Mouse (Mus musculus) gastrocnemius, adult 8-10 months (tissue): Measurements from ENCODE around the gene Smok2a. TPM values are rescaled to one million over a fixed set of nuclear protein-coding genes. Genes with fewer than 3 reads are reported as not detected.
"Not testable (repeated sequence)": the region's sequence is repeated elsewhere in the genome, so short reads cannot be mapped to it uniquely, and the experiment has no call there.

Experiments used
- DNase-seq, 2 experiments: peaks; one replicate each; pipeline ENCODE4 v3.0.0; 2022; ENCODE audit warnings: low spot score in 2 of 2
- total RNA-seq, 4 experiments: library from RNA; stranded (reverse); gene quantifications; 2 replicates each; pipeline ENCODE4 v1.2.4; 2022

Gene Smok2a
- total RNA-seq, 4 experiments from 2014 or later: not detected

DNA sequence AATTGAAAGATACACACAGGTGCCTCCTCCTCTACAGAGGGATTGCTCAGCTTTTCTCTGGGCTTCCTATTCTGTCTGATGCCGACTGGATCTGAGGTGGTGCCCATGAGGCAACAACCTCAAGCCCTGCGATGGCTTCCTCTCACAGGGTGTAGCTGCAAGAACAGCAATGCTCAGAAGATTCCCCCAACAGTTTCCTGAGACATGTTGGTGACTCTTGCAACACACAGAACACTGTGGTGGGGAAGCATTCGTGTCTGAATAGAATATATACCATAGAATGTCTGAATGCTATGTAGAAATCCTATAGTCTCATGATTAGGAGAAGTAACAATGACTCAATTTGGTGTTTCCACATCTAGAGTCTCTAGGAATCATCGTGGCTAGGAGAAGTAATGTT is 6.8 kb upstream of the Smok2a start:
- no peak for DNase-seq

DNA sequence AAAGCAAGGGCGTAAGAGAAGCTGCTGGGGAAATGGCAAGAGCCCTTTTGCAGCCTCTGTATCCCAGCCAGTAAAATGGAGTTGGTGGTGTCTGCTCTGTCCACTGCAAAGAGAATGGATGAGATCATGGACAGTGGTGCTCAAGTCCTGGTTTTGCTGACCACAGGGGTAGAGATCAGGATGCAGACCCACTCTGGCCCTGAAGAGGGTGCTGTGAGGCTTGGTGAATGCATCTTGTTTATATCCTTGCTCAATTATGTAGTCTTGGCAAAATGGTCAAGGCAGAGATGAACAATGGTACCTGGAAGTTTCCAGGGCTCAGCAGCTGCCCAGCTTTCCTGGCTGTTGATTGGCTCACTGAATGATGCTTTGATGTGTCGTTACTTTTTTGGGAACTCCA is 5.4 kb upstream of the Smok2a start:
- no peak for DNase-seq

DNA sequence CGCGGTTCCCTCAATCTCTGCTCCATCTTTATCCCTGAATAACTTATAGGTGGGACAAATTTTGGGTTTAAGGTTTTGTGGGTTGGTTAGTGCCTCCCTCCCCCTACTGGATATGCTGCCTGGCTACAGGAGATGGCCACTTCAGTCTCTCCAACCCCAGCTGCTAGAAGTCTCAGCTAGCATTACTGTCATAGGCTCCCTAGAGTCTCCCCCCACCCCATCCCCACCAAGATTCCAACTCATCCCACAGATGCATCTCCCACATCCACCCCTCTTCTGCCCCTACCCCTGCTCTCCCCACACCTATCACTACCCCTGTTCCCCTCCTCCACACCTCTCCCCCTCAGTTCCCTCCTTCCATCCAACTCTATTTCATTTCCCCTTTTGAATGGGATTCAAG is 933 bp downstream of the Smok2a start:
- DNase-seq: not testable (repeated sequence)

DNA sequence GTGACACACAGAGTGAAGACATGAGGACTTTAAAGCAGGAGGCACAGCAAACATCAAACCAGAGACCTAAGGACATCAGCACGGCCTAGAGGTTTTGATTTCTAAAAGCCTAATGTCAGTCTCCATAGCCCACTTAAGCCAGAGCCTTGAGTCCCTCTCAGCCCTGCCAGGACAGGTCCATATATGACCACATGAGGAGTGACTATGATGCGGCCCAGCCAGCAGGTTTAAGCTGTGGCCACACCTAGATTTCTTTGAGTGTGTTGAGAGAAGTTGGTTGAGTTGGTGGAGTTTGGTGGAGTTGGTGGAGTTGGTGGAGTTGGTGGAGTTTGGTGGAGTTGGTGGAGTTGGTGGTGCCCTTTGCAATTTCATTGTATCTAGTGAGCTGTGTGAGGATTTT is 9.0 kb downstream of the Smok2a start, which contains the start of gene Smok2b:
Gene Smok2b (plus strand): TSS at position 301 of the 400 bp plus-strand sequence.
- DNase-seq: not testable (repeated sequence)

DNA sequence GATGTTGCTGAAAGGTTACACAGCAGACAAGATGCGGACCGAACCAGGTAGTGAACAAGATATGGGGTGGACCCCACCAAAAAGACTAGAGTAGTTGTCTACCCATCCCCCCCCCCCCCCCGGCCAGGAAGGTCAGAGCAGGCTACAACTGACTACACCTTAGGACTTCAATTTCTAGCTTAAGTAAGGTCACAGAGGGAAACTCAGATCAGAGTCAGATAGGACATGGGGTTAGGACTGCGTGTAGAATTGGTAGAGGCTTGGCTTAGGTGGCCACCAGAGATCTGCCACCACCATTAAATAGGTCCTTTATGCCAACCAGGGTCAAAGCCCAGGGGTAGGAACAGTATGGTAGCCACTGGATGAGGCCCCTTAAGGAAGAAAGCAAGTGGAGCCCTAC is 18.5 kb downstream of the Smok2a start:
- not testable (repeated sequence) for DNase-seq

DNA sequence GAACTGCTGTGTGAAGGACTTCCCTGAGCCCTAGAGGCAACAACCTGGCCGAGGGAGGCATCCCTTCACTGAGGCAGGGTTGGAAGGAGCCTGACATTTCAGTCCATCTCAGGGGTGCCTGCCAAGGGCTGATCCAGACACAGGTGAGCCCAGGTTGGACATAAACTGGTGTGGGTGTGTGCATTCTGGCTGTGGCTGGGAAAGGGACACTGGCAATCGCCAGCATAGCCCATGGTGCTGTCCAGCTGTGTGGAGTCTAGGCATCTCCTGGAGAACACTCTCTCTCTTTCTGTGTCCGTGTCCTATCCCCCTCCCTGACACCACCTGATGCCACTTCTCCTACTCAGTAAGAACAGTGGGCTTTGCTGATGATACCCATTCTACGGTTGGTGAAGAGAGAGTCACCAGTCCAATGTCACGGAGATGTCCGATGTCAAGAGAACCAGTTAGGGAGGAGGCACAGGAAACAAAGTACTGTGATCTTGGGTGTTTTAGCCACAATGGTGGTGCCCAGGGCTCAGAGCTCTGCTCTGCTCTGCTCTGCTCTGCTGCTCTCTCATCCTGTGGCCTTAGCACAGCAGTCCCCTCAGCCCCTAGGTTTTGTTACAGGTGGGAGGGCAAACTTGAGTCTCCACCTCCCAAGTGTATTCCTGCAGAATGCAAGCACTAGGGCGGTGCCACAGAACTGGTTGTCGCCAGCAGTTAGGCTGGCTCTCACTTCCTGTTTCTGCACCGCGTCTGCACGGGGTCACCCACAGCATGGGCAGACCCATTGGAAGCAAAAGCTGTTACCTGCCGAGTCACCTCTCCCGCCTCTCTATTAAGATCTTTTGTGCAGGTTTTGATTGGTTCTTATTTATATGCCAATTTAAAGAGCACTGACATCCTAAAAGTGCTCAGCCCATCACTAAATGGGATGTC is 20.1 kb downstream of the Smok2a start:
- not testable (repeated sequence) for DNase-seq

DNA sequence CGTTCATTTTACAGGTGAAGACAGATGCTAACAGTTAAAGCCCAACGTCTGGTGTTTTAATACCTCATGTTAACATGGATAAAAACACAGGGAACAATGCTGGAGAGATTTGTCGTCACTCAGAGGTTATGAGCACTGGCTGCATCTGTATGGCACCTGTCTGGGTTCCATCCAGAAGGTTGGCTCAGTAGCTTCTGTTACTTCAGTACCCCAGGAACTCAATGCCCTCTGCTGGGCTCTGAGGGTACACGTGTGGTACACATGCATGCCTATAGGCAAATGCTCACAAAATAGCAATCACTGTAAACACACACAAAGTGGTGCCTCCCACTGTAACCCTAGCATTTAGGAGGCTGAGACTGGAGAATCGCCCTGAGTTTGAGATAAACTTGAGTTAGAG is 33.8 kb downstream of the Smok2a start:
- DNase-seq: not testable (repeated sequence)

Other genes starting within 250 kb of the Smok2a start
- gene Wtap, start 227.0 kb upstream of the Smok2a start, total RNA-seq: 10 to 100 TPM; 22.5 to 28.0 (median 26.2) TPM
- 100 to 1,000 TPM; 386 to 415 (median 402) TPM for gene Sod2, start 214.3 kb upstream of the Smok2a start, total RNA-seq
- not detected for gene Gpr31b, start 168.9 kb upstream of the Smok2a start, total RNA-seq
- under 1 TPM in 3 of 4 experiments, not detected in 1; 0.16 to 0.43 (median 0.27) TPM for gene Tcp10b, start 160.1 kb upstream of the Smok2a start, total RNA-seq
- not detected for gene Unc93a, start 89.4 kb upstream of the Smok2a start, total RNA-seq
- gene Smok2b, start 9.1 kb downstream of the Smok2a start, total RNA-seq: not detected
- gene Tcp10c, start 133.4 kb downstream of the Smok2a start, total RNA-seq: not detected